Mouse (Mus musculus) ES-E14 (cell line): ENCODE results near the gene Nup133. TPM values are rescaled to one million over a fixed set of nuclear protein-coding genes. Genes with fewer than 3 reads are reported as not detected.

Source experiments
- DNase-seq: peaks from one replicate; pipeline ENCODE4 v3.0.0-alpha.2; 2013; ENCODE audit warnings: low read depth, low spot score
- H3K27ac ChIP-seq: 2 replicates; pipeline ENCODE4 v1.5.1; 2012; ENCODE audit warnings: low read depth, mild to moderate bottlenecking, low read length, moderate library complexity, mixed read lengths; ENCODE audit not compliant: poor library complexity, insufficient read depth, severe bottlenecking
- H3K36me3 ChIP-seq: 2 replicates; pipeline ENCODE4 v1.6.1; 2012; ENCODE audit warnings: mild to moderate bottlenecking, low read length, moderate library complexity, mixed read lengths; ENCODE audit not compliant: control insufficient read depth, poor library complexity, insufficient read depth, severe bottlenecking
- H3K4me1 ChIP-seq, 2 experiments: fragments of 150-350 bp in 1 of 2; sonication (generic) in 1 of 2; 2 replicates each; pipeline ENCODE4 v1.6.1; 2012; ENCODE audit warnings: low read length in 2 of 2, mild to moderate bottlenecking in 1 of 2, mixed read lengths in 1 of 2; ENCODE audit not compliant: control insufficient read depth in 2 of 2, insufficient read depth in 2 of 2, poor library complexity in 1 of 2
- H3K4me3 ChIP-seq, 2 experiments: fragments of 150-350 bp in 1 of 2; sonication (generic) in 1 of 2; 2 replicates each; pipeline ENCODE4 v1.5.1; 2012; ENCODE audit warnings: low read length in 2 of 2, low read depth in 1 of 2, mild to moderate bottlenecking in 1 of 2, mixed read lengths in 1 of 2; ENCODE audit not compliant: insufficient read depth in 1 of 2, poor library complexity in 1 of 2, severe bottlenecking in 1 of 2
- H3K9ac ChIP-seq: 2 replicates; pipeline ENCODE4 v1.6.1; 2012; ENCODE audit warnings: low read depth, mild to moderate bottlenecking, low read length, mixed read lengths; ENCODE audit not compliant: poor library complexity, insufficient read depth, severe bottlenecking
- H3K9me3 ChIP-seq: fragments of 150-350 bp; sonication (generic); 2 replicates; pipeline ENCODE4 v1.6.1; 2012; ENCODE audit warnings: low read depth, mild to moderate bottlenecking, low read length; ENCODE audit not compliant: control insufficient read depth, insufficient read depth
- CHD2 ChIP-seq: IDR thresholded peaks from 2 replicates; pipeline ENCODE4 v1.6.1; 2014; ENCODE audit warnings: mild to moderate bottlenecking, low read depth, low read length, inconsistent platforms
- HCFC1 ChIP-seq: IDR thresholded peaks from 2 replicates; pipeline ENCODE4 v1.6.1; 2012; ENCODE audit warnings: low read length, inconsistent platforms, borderline replicate concordance; ENCODE audit not compliant: insufficient read depth
- MAFK ChIP-seq: IDR thresholded peaks from 2 replicates; pipeline ENCODE4 v1.6.1; 2014; ENCODE audit warnings: mild to moderate bottlenecking, low read depth, low read length, inconsistent platforms; ENCODE audit not compliant: insufficient read depth
- ZC3H11A ChIP-seq: IDR thresholded peaks from 2 replicates; pipeline ENCODE4 v1.6.1; 2012; ENCODE audit warnings: low read depth, mild to moderate bottlenecking, inconsistent platforms, low read length, borderline replicate concordance
- ZNF384 ChIP-seq: IDR thresholded peaks from 2 replicates; pipeline ENCODE4 v1.6.1; 2012; ENCODE audit warnings: low read depth, low read length, inconsistent platforms
- in situ Hi-C, 2 experiments: fragments of 600-800 bp; cut with MboI; formaldehyde crosslinking; loops; one replicate each; pipeline ENCODE4 v1.15.1; 2025; ENCODE audit warnings: low sequenced_read_pairs in 2 of 2, inconsistent platforms in 1 of 2; ENCODE audit not compliant: unreplicated experiment in 2 of 2
- total RNA-seq: library from RNA; depleted of rRNA; stranded (reverse); fragments of 300-350 nt; gene quantifications from 2 replicates; pipeline ENCODE4 v1.2.3, GENCODE M21; 2012

Nup133 gene
- total RNA-seq, 1 experiment: 71.0 TPM

GRCm38 (mm10) chr8:123859648-123860259, 89.3 kb downstream of the Nup133 start, which contains the start of gene Ccsap:
Gene Ccsap, minus strand, starts transcription at chr8:123860209.
- Histone ChIP-seq H3K27ac (no peak within 1 kb of the TSS), H3K4me1 (peaks cover 4 to 6% of the 10 kb centered on the region in 2 experiments; a peak in 1 of 4 replicates), H3K36me3 (no peaks in the 10 kb centered on the region), H3K9me3 (no peaks in the 10 kb centered on the region), H3K9ac (peak within 1 kb of the TSS; percentile 87), H3K4me3 (peak within 1 kb of the TSS; percentile 83 to 99)
- no peak for TF ChIP-seq HCFC1
- TF ChIP-seq CHD2: no peak
- TF ChIP-seq ZNF384: no peak
- no peak for TF ChIP-seq ZC3H11A
- no peak for TF ChIP-seq MAFK
- in situ Hi-C loops: no loop called here
- no peak for DNase-seq

GRCm38 (mm10) chr8:123858941-123859647, 90.0 kb downstream of the Nup133 start:
- peak overlapping the region; percentile 83 to 99 for H3K4me3 ChIP-seq
- H3K9ac ChIP-seq: peak overlapping the region; percentile 87
- TF ChIP-seq MAFK: no peak
- TF ChIP-seq ZC3H11A: no peak
- no peak for TF ChIP-seq HCFC1
- no peak for TF ChIP-seq ZNF384
- TF ChIP-seq CHD2: no peak
- in situ Hi-C loops: no loop called here
- H3K36me3 ChIP-seq: no peaks in the 10 kb centered on the region
- H3K9me3 ChIP-seq: no peaks in the 10 kb centered on the region
- peaks cover 4 to 6% of the 10 kb centered on the region in 2 experiments; a peak in 1 of 4 replicates for H3K4me1 ChIP-seq
- DNase-seq: peak; percentile 97
- no peak overlapping the region for H3K27ac ChIP-seq

GRCm38 (mm10) chr8:123858574-123858940, 90.5 kb downstream of the Nup133 start:
- no peak overlapping the region for H3K27ac ChIP-seq
- in situ Hi-C loops: no loop called here
- H3K9ac ChIP-seq: peak overlapping the region; percentile 87
- no peak for TF ChIP-seq CHD2
- no peak for TF ChIP-seq ZNF384
- no peak for TF ChIP-seq HCFC1
- no peak for TF ChIP-seq ZC3H11A
- H3K4me3 ChIP-seq: peak overlapping the region; percentile 83 to 99
- no peaks in the 10 kb centered on the region for H3K36me3 ChIP-seq
- DNase-seq: no peak
- no peaks in the 10 kb centered on the region for H3K9me3 ChIP-seq
- H3K4me1 ChIP-seq: peaks cover 4 to 6% of the 10 kb centered on the region in 2 experiments; a peak in 1 of 4 replicates

GRCm38 (mm10) chr8:123857361-123857760, 91.7 kb downstream of the Nup133 start:
- DNase-seq: no peak
- in situ Hi-C loops: no loop called here
- no peak overlapping the region for H3K9ac ChIP-seq
- peaks cover 4 to 6% of the 10 kb centered on the region in 2 experiments; a peak in 1 of 4 replicates for H3K4me1 ChIP-seq
- no peaks in the 10 kb centered on the region for H3K36me3 ChIP-seq
- H3K4me3 ChIP-seq: peak overlapping the region in 1 of 2 experiments; percentile 99; a peak in 1 of 4 replicates
- TF ChIP-seq CHD2 (no peak), MAFK (no peak), ZC3H11A (no peak), HCFC1 (no peak), ZNF384 (no peak)
- H3K9me3 ChIP-seq: no peaks in the 10 kb centered on the region
- no peak overlapping the region for H3K27ac ChIP-seq
